Mouse (Mus musculus): ENCODE measurements around the gene Tstd2.

Gene Tstd2

DNA sequence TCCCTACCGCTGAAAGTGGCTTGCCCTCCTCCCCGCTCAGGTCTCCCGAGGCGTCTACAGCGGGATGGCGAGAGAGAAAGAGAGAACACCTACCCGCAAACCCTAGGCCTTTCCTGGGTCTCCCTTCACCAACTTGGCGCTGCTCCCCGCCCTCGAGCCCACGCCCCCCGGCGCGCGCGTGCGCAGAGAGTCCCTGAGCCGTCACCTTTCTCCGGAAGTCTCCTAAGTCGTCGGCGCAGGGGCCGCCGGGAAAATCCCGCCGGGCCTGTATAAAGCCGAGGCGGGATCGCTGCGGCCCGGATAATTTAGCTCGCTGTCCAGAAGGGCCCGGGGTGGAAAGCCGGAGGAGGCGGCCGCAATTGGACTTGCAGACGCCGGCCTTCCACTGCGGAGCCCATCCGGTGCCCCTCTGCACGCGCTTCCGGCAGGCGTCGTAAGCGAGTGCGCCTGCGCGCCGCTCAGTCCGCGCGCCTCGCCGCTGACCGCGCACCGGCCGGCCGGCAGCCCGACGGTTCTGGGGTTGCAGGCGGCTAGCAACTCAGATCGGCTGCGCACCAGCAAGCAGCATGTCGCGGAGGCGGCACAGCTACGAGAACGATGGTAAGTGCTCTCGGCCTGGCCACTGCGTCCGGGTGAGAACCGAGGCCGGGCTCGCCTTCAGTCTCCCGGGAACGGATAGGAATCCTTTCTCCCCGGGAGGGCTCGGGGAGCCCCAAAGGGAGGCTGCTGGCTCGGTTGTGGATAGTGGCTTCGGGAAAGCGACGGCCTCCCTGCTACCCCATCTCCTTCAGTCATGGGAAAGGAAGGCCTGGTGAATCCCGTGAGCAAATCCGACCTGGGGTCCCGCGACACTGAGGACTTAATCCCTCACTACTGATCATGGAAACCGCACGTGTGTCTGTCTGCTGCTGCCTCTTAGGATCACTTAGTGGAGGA lies at the start of gene Tstd2, which contains the start of gene Ncbp1:
Gene Tstd2, minus strand, starts transcription at position 408 of the 936 bp plus-strand sequence.
Gene Ncbp1, plus strand, starts transcription at position 327 of the 936 bp plus-strand sequence.
- DNase-seq, result peak; percentile 90 to 92

DNA sequence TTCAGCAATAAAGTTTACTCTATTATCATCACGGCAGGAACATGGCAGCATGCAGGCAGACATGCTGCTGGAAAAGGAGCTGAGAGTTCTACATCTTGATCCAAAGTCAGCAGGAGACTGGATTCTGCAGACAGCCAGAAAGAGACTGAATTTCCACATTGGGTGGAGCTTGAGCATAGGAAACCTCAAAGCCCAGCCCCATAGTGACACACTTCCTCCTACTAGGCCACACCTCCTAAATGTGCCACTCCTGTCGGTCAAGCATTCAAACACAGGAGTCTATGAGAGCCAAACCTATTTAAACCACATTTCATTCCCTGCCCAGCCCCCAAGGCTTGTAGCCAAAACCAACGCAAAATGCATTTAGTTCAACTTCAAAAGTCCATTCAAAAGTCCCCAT lies 48.0 kb upstream of the Tstd2 start:
- no peak for DNase-seq

GRCm38 (mm10) chr4:46185890-46186289 lies 47.4 kb upstream of the Tstd2 start:
- DNase-seq, result no peak

GRCm38 (mm10) chr4:46185423-46185822 lies 46.9 kb upstream of the Tstd2 start:
- DNase-seq, result no peak

DNA sequence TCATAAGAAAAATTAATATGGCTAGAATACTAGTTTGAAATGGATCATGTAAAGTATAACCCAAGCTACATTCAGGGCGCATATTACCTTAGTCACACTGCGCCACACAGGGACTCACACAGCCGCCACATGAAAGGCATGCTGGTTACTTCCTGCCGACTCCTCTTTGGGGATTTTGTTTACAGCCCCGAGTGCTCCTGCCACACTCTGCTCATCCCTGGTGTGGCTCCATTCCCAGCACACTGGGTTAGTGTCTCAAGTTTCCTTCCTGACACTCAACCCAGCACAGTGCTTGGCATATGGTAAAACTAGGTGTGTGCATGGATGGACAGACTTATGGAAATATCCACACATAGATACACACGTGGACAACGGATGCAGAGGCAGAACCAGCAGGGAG lies 43.7 kb upstream of the Tstd2 start:
- DNase-seq, result no peak

DNA sequence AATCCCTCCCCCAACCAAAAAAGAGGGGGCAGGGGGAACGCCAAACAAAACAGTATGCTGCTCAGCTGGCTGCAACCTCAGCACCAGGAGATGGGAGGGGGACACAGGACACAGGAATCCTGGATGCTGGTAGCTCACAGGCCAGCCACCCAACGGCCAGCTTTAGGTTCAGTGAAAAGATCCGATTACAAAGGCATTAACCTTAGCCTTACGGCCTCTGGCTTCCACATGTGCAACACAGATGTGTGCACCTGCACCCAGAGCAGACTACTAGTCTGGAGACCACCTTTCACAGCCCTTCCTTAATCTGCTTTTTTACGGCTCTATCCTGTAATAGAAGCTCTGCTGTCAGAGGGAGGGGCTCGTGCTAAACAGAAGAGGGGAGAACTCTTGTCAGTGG lies 42.7 kb upstream of the Tstd2 start:
- DNase-seq, result no peak

DNA sequence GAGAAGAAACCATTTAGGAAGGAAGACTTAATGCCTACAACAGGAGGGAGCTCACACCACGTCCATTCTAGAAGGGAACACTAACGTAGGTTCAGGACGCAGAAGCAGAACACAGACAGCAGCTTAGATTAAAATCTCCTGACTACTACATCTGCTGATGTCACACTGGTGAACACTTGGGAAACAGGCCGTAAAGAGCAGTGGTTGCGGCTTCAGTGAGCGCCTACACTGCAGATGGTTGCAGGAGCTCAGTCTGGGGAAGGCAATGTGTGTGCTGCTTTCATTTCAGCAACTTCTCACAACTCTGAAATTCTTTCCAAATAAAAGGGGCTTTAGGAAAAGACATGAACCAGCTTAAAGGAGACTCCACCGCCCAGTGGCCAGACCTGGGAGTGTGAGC lies 39.0 kb upstream of the Tstd2 start:
- no peak for DNase-seq

DNA sequence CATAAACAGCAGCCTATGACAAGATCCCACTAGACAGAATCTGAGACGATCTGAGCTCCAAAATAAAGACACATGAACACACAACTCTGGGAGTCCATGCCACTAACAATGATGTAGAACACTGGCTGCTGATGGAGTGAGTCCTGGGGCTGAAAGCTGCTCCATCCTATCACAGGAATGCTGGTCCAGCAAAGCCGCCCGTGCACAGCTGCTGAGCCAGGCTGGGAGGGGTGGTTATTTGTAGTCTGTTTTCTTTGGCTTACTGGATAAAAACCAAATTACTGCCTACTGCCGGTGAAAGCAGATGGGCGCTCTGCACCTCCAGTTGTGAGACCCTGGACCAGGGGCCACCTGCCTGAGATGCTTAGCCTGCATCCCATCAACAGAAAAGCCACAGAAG lies 38.5 kb upstream of the Tstd2 start:
- DNase-seq, result no peak

- DNase-seq, result no peak
Measured at GRCm38 (mm10) chr4:46176313-46176712, 37.8 kb upstream of the Tstd2 start.

DNA sequence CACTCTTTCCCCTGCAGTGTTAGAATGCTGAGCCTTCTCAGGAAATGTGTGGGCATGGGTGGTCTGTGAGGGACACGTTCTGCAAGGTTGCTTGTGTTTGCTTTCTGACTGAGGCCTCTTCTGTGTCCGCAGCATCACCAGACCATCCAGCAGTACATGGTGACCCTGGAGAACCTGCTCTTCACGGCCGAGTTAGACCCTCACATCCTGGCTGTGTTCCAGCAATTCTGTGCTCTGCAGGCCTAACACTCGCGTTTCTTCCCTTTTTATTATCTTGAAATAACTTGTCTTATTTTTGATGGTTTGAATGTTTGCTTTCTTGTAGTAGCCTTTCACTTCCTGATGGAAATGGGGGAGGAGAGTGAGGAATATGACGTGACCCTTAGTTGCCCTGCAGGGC lies 33.3 kb upstream of the Tstd2 start:
- no peak for DNase-seq

DNA sequence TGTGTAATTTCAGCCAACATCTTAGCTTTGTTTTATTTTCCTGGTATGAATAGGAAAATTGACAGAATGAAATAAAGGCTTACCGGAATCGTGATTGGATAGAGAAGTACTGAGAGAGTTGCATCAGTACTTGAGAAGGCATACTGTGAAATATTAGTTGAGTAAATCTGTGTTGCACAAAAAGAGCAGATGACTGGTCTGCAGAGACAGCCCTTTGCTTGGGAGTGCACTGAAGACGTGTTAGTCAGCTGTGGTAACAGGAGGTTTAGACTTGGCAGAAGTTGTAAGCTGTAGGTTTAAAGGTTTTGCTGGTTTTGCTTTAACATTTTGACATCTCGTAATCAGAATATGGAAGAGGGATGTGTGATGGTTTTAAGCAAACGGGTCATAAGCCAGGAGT lies 27.3 kb upstream of the Tstd2 start:
- no peak for DNase-seq

DNA sequence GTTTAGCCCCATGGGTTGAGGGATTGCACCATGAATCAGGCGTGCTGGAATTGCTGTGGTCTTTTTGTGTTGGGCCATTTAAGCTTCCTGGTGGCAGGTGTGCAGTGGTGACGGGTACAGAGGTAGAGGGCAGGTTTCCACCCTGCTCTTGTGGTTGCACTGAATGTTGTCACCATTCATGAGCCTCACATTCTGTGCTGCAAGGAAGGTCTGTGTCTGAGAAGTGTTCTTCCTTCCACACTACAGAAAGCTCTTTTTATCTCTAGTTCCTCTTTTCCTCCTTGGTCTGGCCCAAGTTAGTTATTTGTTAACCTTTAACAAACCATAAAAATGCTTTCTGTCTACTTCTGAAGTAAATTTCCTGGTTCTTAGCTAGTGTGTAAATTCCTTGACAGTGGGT lies 25.5 kb upstream of the Tstd2 start:
- DNase-seq, result no peak

GRCm38 (mm10) chr4:46151903-46152544 lies 13.5 kb upstream of the Tstd2 start:
- DNase-seq, result no peak

DNA sequence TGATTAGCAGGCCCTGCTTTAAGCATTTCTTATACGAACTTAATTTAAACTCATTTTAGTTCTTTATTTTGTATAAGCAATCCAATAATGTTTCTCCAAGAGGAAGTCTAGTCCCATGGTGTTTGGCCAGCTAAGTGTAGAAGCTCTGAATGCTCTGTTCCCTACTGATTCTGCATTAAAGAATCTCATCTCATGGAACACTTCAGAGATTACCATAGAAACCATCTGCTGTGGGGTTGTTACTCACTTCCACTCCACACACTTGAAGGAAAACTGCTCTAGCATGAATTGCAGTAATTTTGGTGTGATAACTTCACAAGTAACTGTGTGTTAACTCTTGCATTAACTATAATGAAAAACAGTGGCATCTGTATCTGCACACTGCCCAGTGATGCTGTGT lies 8.4 kb upstream of the Tstd2 start:
- no peak for DNase-seq

- no peak for DNase-seq
Measured at GRCm38 (mm10) chr4:46144323-46144722, 5.8 kb upstream of the Tstd2 start.

GRCm38 (mm10) chr4:46137629-46138286 lies 736 bp downstream of the Tstd2 start:
- no peak for DNase-seq

GRCm38 (mm10) chr4:46131791-46132190 lies 6.7 kb downstream of the Tstd2 start:
- no peak for DNase-seq

DNA sequence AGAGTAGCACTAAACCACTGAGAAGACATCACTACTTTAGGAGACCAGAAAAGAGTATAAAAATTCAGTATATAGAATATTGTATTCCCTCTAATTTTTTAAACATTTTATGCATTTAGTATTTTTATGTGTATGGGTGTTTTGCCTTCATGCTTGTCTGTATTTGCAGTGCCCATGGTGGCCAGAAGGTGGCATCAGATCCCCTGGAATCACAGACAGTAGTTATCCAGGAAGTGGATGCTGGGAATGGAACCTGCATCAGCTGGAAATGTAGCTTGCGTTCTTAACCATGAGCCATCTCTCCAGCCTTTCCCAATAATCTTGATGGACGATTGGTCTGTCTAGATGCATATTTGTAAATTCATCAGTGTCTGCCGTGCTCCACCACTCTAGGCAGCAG lies 8.3 kb downstream of the Tstd2 start:
- peak; percentile 26 to 75 for DNase-seq

GRCm38 (mm10) chr4:46129311-46130004 lies 9.0 kb downstream of the Tstd2 start:
- peak; percentile 68 to 84 for DNase-seq

DNA sequence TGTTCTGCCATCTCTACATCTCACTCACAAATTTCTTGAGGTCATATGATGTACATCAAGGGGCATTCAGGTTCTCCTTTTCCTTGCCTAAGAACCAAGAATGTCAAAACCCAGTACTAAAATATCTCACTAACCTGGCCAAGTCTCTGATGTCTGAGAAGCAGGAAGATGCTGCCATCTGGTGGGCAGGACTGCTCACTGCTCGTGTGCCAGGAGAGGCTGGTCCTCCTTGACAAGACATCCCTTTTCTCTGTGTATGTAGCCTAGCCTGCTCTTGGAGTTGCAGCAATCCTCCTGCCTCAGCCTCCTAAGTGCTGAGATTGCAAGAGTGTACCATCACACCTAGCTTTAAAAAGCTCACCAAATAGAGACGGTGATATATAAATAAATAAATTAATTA lies 12.0 kb downstream of the Tstd2 start:
- DNase-seq, result peak; percentile 43 to 76

DNA sequence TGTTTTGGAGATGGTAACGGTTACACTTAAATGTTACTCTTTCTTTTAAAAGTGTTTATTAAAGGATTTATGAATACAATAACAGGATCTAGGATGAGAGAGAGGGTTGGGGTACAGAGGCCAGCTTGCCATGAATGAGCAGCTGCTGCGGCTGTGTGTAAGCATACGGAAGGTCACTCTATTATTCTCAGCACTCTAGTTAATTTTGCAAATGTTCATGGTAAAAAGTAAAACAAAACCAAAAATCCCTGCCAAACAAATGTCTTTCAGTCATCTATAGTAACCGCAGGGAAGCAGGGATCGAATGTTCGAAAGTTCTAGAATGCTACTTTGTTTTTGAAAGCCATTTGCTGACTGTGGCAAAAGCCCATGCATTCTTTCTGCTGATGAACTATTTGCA lies 15.1 kb downstream of the Tstd2 start:
- DNase-seq, result no peak

GRCm38 (mm10) chr4:46120767-46121166 lies 17.7 kb downstream of the Tstd2 start:
- DNase-seq, result no peak

GRCm38 (mm10) chr4:46119514-46120094 lies 18.9 kb downstream of the Tstd2 start:
- no peak for DNase-seq

Data from kidney, adult 8-10 months (tissue).